Mouse (Mus musculus) frontal cortex, postnatal 36 days (tissue): ENCODE data around the gene Arhgap30.
A peak's percentile ranks its signal among the peaks of the same experiment; 100 is the strongest.

ENCODE experiments used
- DNase-seq, 2 experiments: peaks; one replicate each; pipeline ENCODE4 v3.0.0; 2022; ENCODE audit warnings: low spot score in 2 of 2

The Arhgap30 gene

DNA sequence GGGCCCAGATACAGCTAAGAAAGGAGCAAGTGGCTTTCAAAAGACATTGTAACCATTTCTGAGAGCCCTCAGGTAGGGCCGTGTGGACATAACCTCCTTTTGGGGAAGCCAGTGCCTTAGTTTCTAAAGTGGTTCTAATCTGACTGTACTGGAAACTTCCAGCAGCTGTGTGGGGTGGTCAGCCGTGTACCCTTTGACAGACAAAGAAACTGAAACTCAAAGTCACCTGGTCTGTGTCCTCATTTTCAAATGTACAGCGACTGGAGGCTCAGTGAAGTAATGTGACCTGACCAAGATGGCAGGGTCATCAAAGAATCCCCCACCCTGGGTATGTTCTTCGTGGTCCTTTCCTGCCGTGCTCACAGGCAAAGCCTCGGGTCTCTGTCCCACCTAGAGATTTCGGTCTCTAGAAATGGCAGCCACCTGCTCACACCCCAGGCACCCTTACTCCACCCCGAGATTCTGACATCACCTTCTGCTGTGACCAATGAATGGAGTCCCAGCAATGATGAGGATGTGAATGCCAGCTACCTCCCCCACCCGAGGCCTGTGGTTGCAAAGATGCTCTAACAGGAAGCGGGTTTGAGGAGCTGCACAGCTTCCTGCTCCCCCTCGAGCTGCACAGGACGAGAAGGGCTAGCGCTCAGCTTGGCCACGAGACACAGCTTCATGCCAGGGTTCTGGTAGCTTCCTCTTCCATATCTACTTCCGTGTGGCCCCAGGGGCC is at the start of gene Arhgap30:
TSS of gene Arhgap30 (plus strand) at position 579 of the 727 bp plus-strand sequence.
- DNase-seq: peak in 1 of 2 experiments; percentile 12

- no peak for DNase-seq
These were observed 46.2 kb upstream of the Arhgap30 start for GRCm38 (mm10) chr1:171342262-171343207.

DNA sequence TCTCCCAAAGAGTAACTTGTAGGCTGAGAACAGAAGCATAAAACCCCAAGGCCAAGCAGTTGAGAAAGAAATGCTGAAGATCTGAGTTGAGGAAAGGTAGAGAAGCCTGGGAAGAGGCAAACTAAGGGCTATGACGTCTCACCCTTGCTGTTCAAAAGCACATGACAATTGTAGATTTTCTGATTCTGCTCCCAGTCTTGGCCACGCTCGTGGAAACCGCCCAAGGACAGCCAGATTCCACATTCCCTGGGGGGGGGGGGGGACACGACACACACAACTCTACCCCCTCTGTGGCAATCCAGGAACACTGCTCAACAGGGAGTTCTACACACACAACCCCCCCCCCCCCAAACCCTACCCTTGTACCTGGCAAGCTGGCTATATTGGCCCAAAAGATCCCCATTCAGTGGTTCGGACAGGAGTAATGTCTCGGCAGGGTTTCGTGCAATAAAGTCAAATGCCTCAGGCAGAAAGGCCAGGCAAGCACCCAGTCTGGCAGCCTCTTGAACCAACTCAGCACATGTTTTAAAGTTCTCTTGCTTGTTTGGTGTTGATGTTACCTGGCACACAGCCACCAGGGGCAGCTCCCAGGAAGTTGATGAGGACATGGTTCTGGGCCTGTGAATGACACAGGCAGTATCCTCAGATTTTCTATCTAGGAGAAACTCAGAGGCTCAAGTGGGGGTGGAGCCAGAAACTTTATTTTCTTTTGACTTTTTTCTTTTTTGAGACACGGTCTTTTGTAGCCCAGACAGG is 44.7 kb upstream of the Arhgap30 start:
- no peak for DNase-seq

GRCm38 (mm10) chr1:171344715-171345114 is 44.0 kb upstream of the Arhgap30 start:
- no peak for DNase-seq

- DNase-seq: peak; percentile 89 to 91
These were observed 43.3 kb upstream of the Arhgap30 start, which contains the start of the genes Nit1 and Pfdn2 for GRCm38 (mm10) chr1:171345225-171346094. Gene Nit1 (minus strand): TSS chr1:171345646. Gene Pfdn2 (plus strand): TSS chr1:171345670.

DNA sequence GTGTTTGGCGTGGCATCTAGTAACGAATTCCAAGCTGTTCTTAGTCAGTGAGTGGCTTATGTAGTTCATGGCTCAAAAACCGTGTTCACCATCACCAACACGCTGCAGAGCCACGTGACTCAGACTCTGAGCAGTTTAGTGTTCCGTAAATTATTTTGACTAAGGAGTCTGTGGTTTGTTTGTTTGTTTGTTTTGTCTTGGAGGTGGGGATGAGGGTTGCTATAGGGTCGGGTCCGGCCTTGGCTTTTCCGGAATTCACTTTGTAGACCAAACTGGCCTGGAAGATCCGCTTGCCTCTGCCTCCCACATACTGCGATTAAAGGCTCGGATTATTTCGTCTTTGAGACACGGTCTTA is 42.7 kb upstream of the Arhgap30 start:
- peak in 1 of 2 experiments; percentile 11 for DNase-seq

DNA sequence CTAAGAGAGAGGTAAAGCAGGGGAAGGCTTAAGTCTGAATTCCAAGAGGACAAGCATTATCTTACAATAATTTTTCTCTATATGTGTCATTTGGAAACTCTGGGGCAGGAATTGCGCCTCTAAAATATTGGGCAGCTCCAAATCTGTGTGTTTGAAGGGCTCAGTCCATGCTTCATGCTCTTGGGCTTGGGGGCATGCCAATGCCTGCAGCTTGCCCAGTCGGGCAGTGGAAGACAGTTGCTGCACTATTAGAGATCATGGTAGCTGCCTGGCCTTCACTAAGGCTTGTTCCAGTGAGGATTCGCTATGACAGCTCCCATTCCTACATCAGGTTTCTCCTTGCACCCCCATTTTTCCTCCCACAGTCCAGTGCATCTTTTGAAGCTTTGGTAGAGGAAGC is 40.1 kb upstream of the Arhgap30 start:
- no peak for DNase-seq

- DNase-seq: no peak
These were observed 39.5 kb upstream of the Arhgap30 start for GRCm38 (mm10) chr1:171349210-171349609.

GRCm38 (mm10) chr1:171355812-171356340 is 32.9 kb upstream of the Arhgap30 start:
- DNase-seq: no peak

GRCm38 (mm10) chr1:171356814-171357213 is 31.9 kb upstream of the Arhgap30 start:
- no peak for DNase-seq

DNA sequence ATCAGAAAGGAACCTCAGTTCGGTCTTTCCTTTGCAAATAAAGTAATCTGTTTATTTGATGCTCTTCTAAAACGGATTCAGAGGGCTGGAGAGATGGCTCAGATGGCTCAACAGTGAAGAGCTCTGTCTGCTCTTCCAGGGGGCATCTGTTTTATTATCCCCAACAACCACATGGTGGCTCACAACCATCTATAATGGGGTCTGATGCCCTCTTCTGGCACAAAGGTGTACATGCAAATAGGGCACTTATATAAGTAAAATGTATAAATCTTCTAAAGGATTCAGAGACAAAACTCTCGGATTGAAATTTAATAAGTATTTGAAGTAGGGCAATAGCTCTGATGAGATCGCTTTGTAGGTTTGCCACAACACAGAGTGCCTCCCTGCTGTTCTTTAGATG is 30.3 kb upstream of the Arhgap30 start:
- DNase-seq: peak; percentile 15 to 47

DNA sequence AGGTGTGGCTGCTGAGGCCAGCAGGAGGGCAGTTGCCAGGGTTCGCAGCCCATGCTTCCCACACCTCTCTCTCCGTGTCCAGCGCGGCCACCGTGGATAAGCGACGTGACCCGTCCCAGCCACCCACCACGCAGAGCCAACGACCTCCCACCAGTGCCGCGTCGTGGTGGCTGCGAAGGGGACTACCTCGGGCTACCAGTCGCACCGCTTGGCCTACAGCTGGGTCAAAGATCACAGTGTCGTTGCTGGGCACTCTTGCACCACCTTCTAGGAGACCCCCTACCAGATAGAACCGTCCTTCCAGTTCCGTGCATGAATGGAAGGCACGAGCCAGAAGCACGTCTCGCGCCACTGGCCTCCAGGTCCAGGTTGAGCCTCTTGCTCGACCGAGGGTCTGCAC is 28.5 kb upstream of the Arhgap30 start:
- peak in 1 of 2 experiments; percentile 26 for DNase-seq

- peak; percentile 86 to 95 for DNase-seq
These were observed 28.1 kb upstream of the Arhgap30 start, which contains the start of gene Klhdc9 for GRCm38 (mm10) chr1:171360656-171361055. Gene Klhdc9 (minus strand): TSS chr1:171360798.

DNA sequence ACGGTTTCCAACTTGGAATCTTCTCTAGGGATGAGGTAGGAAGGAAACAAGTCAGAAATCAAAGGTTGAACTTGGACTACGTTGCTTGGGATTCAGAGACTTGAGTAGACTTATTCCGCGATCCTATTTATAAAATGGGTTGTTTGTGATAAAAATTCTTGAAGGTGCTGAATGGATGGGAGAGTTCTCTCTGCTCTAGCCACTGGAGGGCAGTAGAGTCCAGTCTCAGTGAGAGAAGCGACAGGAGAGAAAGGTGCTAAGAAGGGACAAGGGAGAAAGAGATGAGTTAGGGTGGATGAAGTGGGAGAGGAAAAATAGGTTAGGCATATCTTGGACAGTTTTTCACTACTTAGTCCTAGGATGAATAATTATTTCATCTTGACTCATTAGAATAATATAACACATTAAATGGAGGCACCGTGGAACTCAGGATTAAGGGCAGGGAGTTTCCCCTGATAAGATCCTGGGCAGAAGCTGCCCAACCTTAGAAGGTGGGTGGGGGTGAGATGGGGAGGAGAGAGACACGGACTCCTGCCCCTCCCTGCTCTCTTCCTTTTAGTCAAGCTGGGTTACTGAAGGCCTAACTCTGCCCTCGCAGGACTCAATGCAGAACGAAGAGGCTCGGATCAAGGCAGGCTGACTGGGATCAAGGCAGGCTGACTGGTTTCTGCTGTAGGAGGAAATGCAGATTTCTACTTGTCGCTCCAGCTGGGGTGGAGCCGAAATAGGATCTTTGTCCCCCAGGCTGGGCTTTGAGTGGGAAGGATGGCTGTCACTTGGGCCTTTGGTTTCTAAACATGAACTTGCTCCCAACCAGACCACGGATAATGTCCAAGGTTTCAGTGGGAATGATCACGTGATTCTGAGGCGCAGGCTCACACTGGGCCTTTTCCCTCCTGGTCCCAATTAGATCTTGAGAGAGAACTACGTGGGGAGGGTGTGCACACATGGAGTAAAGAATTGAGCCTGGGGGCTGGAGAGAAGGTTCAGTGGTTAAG is 27.3 kb upstream of the Arhgap30 start:
- DNase-seq: peak; percentile 73

GRCm38 (mm10) chr1:171365934-171366333 is 22.8 kb upstream of the Arhgap30 start:
- no peak for DNase-seq

GRCm38 (mm10) chr1:171369845-171370556 is 18.8 kb upstream of the Arhgap30 start, which contains the start of gene Nectin4:
Gene Nectin4 (plus strand): TSS chr1:171370099.
- DNase-seq: no peak

DNA sequence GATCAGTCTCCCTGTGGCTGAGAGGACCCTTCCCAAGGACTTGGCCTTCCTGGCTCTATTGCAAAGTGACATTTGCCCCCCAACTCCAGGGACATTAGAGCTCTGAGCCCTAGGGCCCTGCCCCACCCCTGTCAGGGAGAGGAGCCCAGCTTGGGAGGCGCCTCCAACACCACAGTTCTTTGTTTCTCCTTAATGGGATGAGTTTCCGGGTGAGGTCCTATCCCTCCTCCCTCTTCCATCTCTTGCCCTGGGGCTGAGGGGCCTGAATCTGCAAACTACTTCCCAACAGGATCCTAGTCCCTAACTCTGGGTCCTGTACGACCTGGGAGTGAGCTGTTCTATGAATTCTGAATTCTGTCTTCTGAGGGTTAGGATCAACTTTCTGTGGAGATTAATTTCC is 15.9 kb upstream of the Arhgap30 start:
- DNase-seq: no peak

- DNase-seq: no peak
These were observed 14.8 kb upstream of the Arhgap30 start for GRCm38 (mm10) chr1:171373946-171374345.
